Mouse (Mus musculus): ENCODE measurements around the gene Echdc2.

DNA sequence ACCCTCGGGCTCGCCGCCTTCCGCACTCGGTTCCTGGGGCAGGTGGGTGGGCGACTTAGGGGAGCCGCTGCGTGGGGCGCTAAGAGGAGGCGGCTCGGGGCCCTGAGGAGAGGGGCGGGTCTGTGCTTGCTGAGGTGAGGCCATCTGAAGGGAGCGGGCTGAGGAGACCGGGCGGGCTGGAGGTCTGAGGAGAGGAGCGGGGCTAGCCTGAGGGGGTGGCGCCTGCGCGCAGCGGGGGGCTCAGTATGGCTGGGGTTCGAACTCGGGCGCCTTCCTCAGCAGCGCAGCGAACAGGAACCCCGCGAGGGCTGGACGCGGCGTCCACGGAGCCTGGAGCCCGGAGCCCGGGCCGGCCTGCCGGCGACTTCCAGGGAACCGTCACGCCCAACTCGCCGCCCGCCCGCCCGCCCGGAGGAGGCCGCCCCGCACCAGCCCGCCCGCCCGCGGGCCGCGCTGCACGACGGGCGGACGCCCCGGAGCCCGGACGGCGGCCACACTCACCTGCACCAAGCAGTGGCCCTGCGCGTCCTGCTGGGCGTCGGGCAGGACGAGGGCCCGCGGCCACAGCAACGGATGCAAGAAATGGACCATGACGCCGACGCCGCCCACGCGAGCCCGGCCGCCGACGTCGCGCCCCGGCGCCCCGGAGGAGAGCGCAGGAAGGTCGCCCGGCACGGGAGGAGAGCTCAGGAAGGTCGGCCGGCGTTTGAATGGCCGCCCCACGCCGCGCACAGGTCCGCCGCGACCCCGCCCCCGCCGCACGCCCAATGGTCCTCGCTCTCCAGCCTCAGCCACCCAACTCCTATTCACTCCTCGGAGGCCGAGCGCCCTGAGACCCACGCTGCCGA lies 52.3 kb downstream of the Echdc2 start, which contains the start of gene Zyg11a:
- TF ChIP-seq RAD21 (IDR thresholded peaks at IDR 0.05; ENCODE audit: low read depth, low read length) (no peak), CTCF (conservative IDR thresholded peaks at IDR 0.05 in 1 of 2, IDR thresholded peaks at IDR 0.05 in 1 of 2; ENCODE audit: low read depth in 2 of 2, low read length in 2 of 2) (no peak), ZC3H11A (IDR thresholded peaks at IDR 0.05; ENCODE audit: low read depth, low read length) (no peak), USF1 (IDR thresholded peaks at IDR 0.05; ENCODE audit: low read depth, low read length) (no peak), TCF12 (IDR thresholded peaks at IDR 0.05; ENCODE audit: low read depth, low read length) (no peak), MAX (IDR thresholded peaks at IDR 0.05; ENCODE audit: low read length) (no peak), BHLHE40 (IDR thresholded peaks at IDR 0.05; ENCODE audit: low read depth, low read length) (no peak), TBP (conservative IDR thresholded peaks at IDR 0.05; ENCODE audit: low read depth, low read length) (no peak), HCFC1 (IDR thresholded peaks at IDR 0.05; ENCODE audit: low read depth, low read length) (no peak)

Data from CH12.LX (cell line).